Mouse (Mus musculus): Measurements from ENCODE around the gene Olfr167.

DNA sequence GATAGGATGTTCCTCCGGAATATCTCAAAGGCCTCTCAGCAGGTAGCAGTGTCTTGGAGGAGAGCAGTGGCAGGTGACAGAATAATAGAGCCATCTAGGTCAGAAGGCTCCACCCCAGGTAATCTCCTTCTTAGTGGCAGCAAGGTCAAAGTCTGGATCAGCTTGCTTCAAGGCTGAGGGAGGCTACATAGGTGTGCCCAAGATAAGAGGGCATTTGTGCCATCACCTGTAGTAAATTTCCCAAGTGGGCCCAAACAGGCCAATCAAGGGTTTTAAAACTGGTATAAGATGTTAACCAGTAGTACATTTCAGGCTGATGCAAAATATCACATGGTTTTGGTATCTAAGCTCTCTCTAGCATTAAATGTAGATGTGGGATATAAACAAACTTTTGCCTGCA lies 57.7 kb downstream of the Olfr167 start:
- TF ChIP-seq CTCF (IDR thresholded peaks at IDR 0.05; ENCODE audit: borderline replicate concordance, control insufficient read depth, extremely low read depth, insufficient read depth, low read length, poor library complexity): no peak
- TF ChIP-seq POLR2A (IDR thresholded peaks at IDR 0.05; ENCODE audit: control insufficient read depth, extremely low read depth, insufficient read depth, low read length, poor library complexity): no peak

Data from thymus, adult 2 months (tissue).